Mouse (Mus musculus) kidney, postnatal 0 days (tissue): ENCODE measurements around the gene Klf9. TPM values are rescaled to one million over a fixed set of nuclear protein-coding genes. Genes with fewer than 3 reads are reported as not detected.

Source experiments
- ATAC-seq: fragments of 200-750 bp; cut with Nextera tagmentation; replicated peaks from 2 replicates; pipeline ENCODE4 v1.8.0; 2017; ENCODE audit warnings: low read depth, moderate number of reproducible peaks, moderate TSS enrichment, moderate library complexity; ENCODE audit not compliant: low FRiP score
- DNase-seq: peaks from one replicate; pipeline ENCODE4 v3.0.0-alpha.2; 2016; ENCODE audit warnings: low spot score
- H3K27ac ChIP-seq: fragments of 300-500 bp; sonication (generic); 2 replicates; pipeline ENCODE4 v1.5.1; 2014; ENCODE audit warnings: mild to moderate bottlenecking
- H3K27me3 ChIP-seq: fragments of 300-500 bp; sonication (generic); 2 replicates; pipeline ENCODE4 v1.6.1; 2014; ENCODE audit warnings: low read length, mixed read lengths; ENCODE audit not compliant: insufficient read depth
- H3K36me3 ChIP-seq: fragments of 300-500 bp; sonication (generic); 2 replicates; pipeline ENCODE4 v1.6.1; 2014; ENCODE audit warnings: low read length, mixed read lengths; ENCODE audit not compliant: insufficient read depth
- H3K4me1 ChIP-seq: fragments of 300-500 bp; sonication (generic); replicated peaks from 2 replicates; pipeline ENCODE4 v1.6.1; 2014; ENCODE audit warnings: antibody characterized with exemption, low read length, mixed read lengths; ENCODE audit not compliant: insufficient read depth
- H3K4me2 ChIP-seq: fragments of 300-500 bp; sonication (generic); 2 replicates; pipeline ENCODE4 v1.6.1; 2014; ENCODE audit warnings: mild to moderate bottlenecking, low read length, moderate library complexity, mixed read lengths
- H3K4me3 ChIP-seq: fragments of 300-500 bp; sonication (generic); replicated peaks from 2 replicates; pipeline ENCODE4 v1.5.1; 2014; ENCODE audit warnings: low read depth, low read length
- H3K9ac ChIP-seq: fragments of 300-500 bp; sonication (generic); 2 replicates; pipeline ENCODE4 v1.6.1; 2014; ENCODE audit warnings: low read depth, low read length
- H3K9me3 ChIP-seq: fragments of 300-500 bp; sonication (generic); replicated peaks from 2 replicates; pipeline ENCODE4 v1.6.1; 2016; ENCODE audit warnings: low read length, inconsistent platforms, mixed read lengths
- CTCF ChIP-seq: IDR thresholded peaks from 2 replicates; pipeline ENCODE4 v1.5.1; 2016; ENCODE audit warnings: antibody characterized with exemption, low read depth, mild to moderate bottlenecking, moderate library complexity
- WGBS: fragments of 180-500 bp; shearing (Covaris S2); extraction: QIAGEN DNeasy Blood & Tissue Kit; methylation state at CpG from one replicate; pipeline ENCODE4 v1.1.7; 2014; 5-methylcytosine and 5-hydroxymethylcytosine counted together
- polyA plus RNA-seq: library from polyadenylated mRNA; unstranded; fragments of >200 nt; fragmentation: Nextera tagmentation; extraction: Ambion mirVana; gene quantifications from 2 replicates; pipeline ENCODE4 v1.2.1, GENCODE M21; 2015

Klf9 gene
- 14.3 and 16.1 TPM in 2 replicates for polyA plus RNA-seq

- ATAC-seq (peak; percentile 90), DNase-seq (peak; percentile 98)
- peak within 1 kb of the TSS; percentile 74 for H3K4me3 ChIP-seq
- TF ChIP-seq CTCF, result no peak
- H3K4me1 ChIP-seq, result peaks cover 16% of the 10 kb centered on the region
- peak within 1 kb of the TSS; percentile 92 for H3K4me2 ChIP-seq
- 0 out of 2 replicates have a peak, but pooled peaks cover 2% of the 10 kb centered on the region for H3K36me3 ChIP-seq
- no peaks in the 10 kb centered on the region for H3K27me3 ChIP-seq
- H3K27ac ChIP-seq, result peak within 1 kb of the TSS; percentile 97
- no peaks in the 10 kb centered on the region for H3K9me3 ChIP-seq
- H3K9ac ChIP-seq, result peak within 1 kb of the TSS; percentile 93
- WGBS, result under 1% methylated on average over 52 of the region's 52 CpGs
Measured at GRCm38 (mm10) chr19:23140689-23141317, at the start of gene Klf9. Gene Klf9, plus strand, starts transcription at chr19:23141226.

- no peaks in the 10 kb centered on the region for H3K36me3 ChIP-seq
- H3K4me2 ChIP-seq, result no peak overlapping the region
- no peak overlapping the region for H3K4me3 ChIP-seq
- H3K4me1 ChIP-seq, result no peaks in the 10 kb centered on the region
- DNase-seq (no peak), ATAC-seq (no peak)
- 87% methylated on average over 4 of the region's 4 CpGs for WGBS
- no peaks in the 10 kb centered on the region for H3K9me3 ChIP-seq
- H3K27me3 ChIP-seq, result no peaks in the 10 kb centered on the region
- TF ChIP-seq CTCF, result no peak
- no peak overlapping the region for H3K27ac ChIP-seq
- H3K9ac ChIP-seq, result no peak overlapping the region
Measured at GRCm38 (mm10) chr19:23091586-23091985, 49.4 kb upstream of the Klf9 start.

GRCm38 (mm10) chr19:23093548-23093947, 47.5 kb upstream of the Klf9 start:
- 80% methylated on average over 5 of the region's 5 CpGs for WGBS
- H3K4me1 ChIP-seq, result no peaks in the 10 kb centered on the region
- no peak overlapping the region for H3K27ac ChIP-seq
- DNase-seq (no peak), ATAC-seq (no peak)
- no peaks in the 10 kb centered on the region for H3K36me3 ChIP-seq
- no peak for TF ChIP-seq CTCF
- H3K27me3 ChIP-seq, result no peaks in the 10 kb centered on the region
- H3K4me2 ChIP-seq, result no peak overlapping the region
- H3K9ac ChIP-seq, result no peak overlapping the region
- H3K9me3 ChIP-seq, result no peaks in the 10 kb centered on the region
- no peak overlapping the region for H3K4me3 ChIP-seq

GRCm38 (mm10) chr19:23094906-23095305, 46.1 kb upstream of the Klf9 start:
- H3K4me1 ChIP-seq, result no peaks in the 10 kb centered on the region

GRCm38 (mm10) chr19:23106859-23107258, 34.2 kb upstream of the Klf9 start:
- TF ChIP-seq CTCF, result no peak
- DNase-seq (no peak), ATAC-seq (no peak)
- Histone ChIP-seq H3K27me3 (no peaks in the 10 kb centered on the region), H3K4me3 (no peak overlapping the region), H3K9me3 (no peaks in the 10 kb centered on the region), H3K4me1 (no peaks in the 10 kb centered on the region), H3K9ac (no peak overlapping the region), H3K27ac (no peak overlapping the region), H3K4me2 (no peak overlapping the region), H3K36me3 (no peaks in the 10 kb centered on the region)
- 84% methylated on average over 5 of the region's 5 CpGs for WGBS

More at GRCm38 (mm10) chr19:23094906-23095305, 46.1 kb upstream of the Klf9 start:
- Histone ChIP-seq H3K9me3 (no peaks in the 10 kb centered on the region), H3K27me3 (no peaks in the 10 kb centered on the region), H3K36me3 (no peaks in the 10 kb centered on the region), H3K9ac (no peak overlapping the region), H3K4me3 (no peak overlapping the region), H3K4me2 (no peak overlapping the region), H3K27ac (no peak overlapping the region)
- no peak for TF ChIP-seq CTCF
- 60% methylated on average over 3 of the region's 3 CpGs for WGBS
- DNase-seq (no peak), ATAC-seq (no peak)

- no peak for TF ChIP-seq CTCF
- Histone ChIP-seq H3K4me2 (no peak overlapping the region), H3K9ac (no peak overlapping the region), H3K36me3 (no peaks in the 10 kb centered on the region), H3K27me3 (no peaks in the 10 kb centered on the region), H3K27ac (no peak overlapping the region), H3K9me3 (no peaks in the 10 kb centered on the region), H3K4me1 (no peaks in the 10 kb centered on the region), H3K4me3 (no peak overlapping the region)
- DNase-seq, result no peak
- WGBS, result 69% methylated on average over 2 of the region's 2 CpGs
- no peak for ATAC-seq
Measured at GRCm38 (mm10) chr19:23107335-23107734, 33.7 kb upstream of the Klf9 start.
